Mouse (Mus musculus) Patski (cell line): ENCODE measurements around the gene Tgfb2. TPM values are rescaled to one million over a fixed set of nuclear protein-coding genes. Genes with fewer than 3 reads are reported as not detected.
A peak's percentile ranks its signal among the peaks of the same experiment; 100 is the strongest.

ENCODE experiments used
- ATAC-seq: fragments of 100-300 bp; one replicate; pipeline ENCODE4 v1.8.0; 2021
- CTCF ChIA-PET: fragments of 350-600 bp; sonication (Branson Sonifier 250); formaldehyde crosslinking; loops from one replicate; lab custom pipeline; 2022; ENCODE audit warnings: inconsistent platforms; lab: Charles Lee
- POLR2A ChIA-PET: fragments of 350-600 bp; sonication (Branson Sonifier 250); formaldehyde crosslinking; loops from one replicate; lab custom pipeline; 2022; ENCODE audit warnings: antibody characterized with exemption, inconsistent platforms; lab: Charles Lee
- DNase-seq: peaks from one replicate; pipeline ENCODE4 v3.0.0-alpha.2; 2011; ENCODE audit warnings: low read depth, low spot score
- H3K27me3 ChIP-seq: fragments of 371-371 bp; one replicate; pipeline ENCODE4 v1.5.1; 2021
- CTCF ChIP-seq: fragments of 100-300 bp; IDR thresholded peaks from one replicate; pipeline ENCODE4 v1.5.1; 2021
- in situ Hi-C: fragments of 300-500 bp; cut with MboI; formaldehyde crosslinking; loops from 3 replicates; pipeline ENCODE4 v1.11.1; 2018; ENCODE audit warnings: low pct_unique_long_range_greater_than_20kb, mixed read lengths
- polyA plus RNA-seq: library from polyadenylated mRNA; unstranded; gene quantifications from one replicate; pipeline ENCODE4 v1.2.3, GENCODE M21; 2021

Gene Tgfb2
- polyA plus RNA-seq, 1 experiment from 2014 or later, result 35.3 TPM

DNA sequence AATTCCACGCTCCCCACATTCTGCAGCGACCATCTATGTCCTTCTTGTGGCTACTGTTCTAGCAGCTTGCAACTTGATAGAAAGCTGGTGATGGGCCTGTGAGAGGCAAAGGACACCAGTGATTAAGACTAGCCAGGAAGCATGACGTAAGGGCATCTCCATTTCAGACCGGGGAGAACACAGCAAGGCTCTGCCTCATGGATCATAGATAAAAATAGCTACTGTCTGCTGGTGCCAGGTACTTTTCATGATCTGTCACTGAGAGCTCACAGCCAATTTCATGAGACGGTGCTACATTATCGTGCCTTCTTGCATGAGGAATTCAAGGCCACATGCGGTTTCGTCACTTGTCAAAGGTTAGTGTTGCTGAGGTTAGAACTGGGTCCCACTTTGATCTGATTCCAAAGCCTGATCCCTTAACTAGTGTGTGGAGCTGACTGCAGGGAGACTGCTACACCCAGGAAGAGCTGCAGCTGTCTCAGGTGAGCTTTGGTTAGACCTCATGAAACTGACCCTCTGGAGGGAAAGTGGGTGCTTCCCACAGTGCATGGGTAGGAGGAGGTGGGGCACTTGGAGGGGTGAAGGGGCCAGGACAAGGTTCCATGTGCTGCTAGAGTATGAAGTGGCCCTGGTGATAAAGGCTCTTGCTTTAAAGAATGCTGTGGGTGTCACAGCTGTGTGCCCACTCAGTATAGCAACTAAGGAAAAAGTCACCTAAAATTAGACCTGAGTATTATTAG lies 118.6 kb downstream of the Tgfb2 start:
- CTCF ChIA-PET, result interaction anchor here (1.0 kb wide), 1 partner anchor 17 kb away, joined by 3 read pairs; no protein-coding TSS in a partner anchor
- peak; percentile 8 for TF ChIP-seq CTCF
- peak; percentile 85 for DNase-seq
- H3K27me3 ChIP-seq, result no peaks in the 10 kb centered on the region
- POLR2A ChIA-PET, result no interaction called here
- peak; percentile 88 for ATAC-seq
- in situ Hi-C loops, result loop anchor here (5.0 kb wide), 1 partner anchor 85 kb away; no protein-coding TSS in a partner anchor

DNA sequence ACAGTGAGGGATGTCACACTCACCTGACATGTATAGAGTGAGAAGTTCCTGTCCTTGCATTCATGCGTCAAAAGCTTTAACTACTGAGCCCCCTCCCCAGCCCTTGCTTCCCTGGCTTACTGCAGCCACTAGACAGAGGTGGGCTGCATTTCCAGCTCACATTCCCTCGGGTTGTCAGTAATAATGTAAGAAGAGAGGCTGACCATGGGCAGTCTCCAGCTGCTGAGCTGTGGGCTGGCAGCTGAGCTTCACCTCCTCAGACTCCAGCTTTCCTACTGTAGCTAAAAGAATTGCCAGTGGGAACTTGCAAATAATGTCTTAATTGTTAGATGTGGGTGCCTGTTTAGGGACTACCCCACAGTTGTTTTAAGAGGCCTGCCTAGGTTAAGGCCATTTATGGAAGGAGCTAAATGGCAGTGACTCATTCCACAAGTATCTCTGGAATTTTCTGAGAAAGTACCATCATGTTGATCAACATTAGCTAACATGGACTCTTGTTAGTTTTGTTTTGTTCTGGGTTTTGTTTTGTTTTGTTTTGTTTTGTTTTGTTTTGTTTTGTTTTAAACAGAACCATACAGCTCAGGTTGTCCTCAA lies 120.1 kb downstream of the Tgfb2 start:
- no peak for TF ChIP-seq CTCF
- H3K27me3 ChIP-seq, result no peaks in the 10 kb centered on the region
- DNase-seq (no peak), ATAC-seq (no peak)
- CTCF ChIA-PET, result interaction anchor here (1.2 kb wide), 1 partner anchor 24 kb away, joined by 3 read pairs; no protein-coding TSS in a partner anchor
- in situ Hi-C loops, result loop anchor here (5.0 kb wide), 1 partner anchor 87 kb away; no protein-coding TSS in a partner anchor
- POLR2A ChIA-PET, result no interaction called here

DNA sequence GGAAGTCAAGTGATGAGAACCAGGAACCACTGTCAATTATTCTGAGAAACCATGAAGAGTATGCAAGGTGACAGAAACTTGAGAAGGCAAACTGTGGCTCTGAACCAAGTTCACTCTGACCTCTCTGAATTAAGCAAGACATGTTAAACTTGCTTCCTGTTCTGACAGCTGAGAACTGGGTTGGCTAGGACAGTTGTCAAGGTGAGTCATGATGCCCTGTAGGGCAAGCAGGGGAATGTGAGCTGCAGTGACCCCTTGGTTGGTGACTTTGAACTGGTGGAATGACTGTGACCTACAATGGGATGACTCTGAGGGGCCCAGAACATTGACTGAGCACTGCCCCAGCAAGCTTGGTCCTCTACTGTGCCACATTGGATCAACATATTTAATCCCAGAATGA lies 121.9 kb downstream of the Tgfb2 start:
- POLR2A ChIA-PET, result no interaction called here
- in situ Hi-C loops, result no loop called here
- H3K27me3 ChIP-seq, result no peaks in the 10 kb centered on the region
- TF ChIP-seq CTCF, result no peak
- DNase-seq, result no peak
- ATAC-seq, result no peak
- CTCF ChIA-PET, result interaction anchor here (0.9 to 1.6 kb wide), 4 partner anchors 12 to 27 kb away, joined by 3 to 5 read pairs (median 4); no protein-coding TSS in a partner anchor

DNA sequence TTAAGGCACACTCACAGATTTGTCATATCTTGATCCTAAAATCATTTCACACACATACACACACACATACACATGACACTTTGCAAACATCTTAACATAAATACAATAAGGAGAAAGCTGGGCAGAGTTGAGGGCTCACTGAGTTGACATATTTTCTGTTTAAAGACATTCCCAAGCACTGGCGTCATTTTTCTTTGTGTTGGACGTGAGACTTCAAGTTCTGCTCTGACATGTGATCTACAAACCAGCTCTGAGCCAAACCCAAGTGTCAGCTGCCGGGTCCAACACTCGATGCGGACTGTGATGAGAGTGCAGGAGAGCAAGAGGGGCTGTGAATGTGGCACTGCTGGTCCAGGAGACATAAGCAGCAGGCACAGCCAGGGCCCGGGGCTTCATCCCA lies 123.7 kb downstream of the Tgfb2 start:
- ChIA-PET POLR2A (no interaction called here), CTCF (interaction anchor here (1.2 to 1.6 kb wide), 2 partner anchors 22 to 29 kb away, joined by 3 to 5 read pairs; no protein-coding TSS in a partner anchor)
- no peak for TF ChIP-seq CTCF
- no peak for ATAC-seq
- no peaks in the 10 kb centered on the region for H3K27me3 ChIP-seq
- in situ Hi-C loops, result no loop called here
- DNase-seq, result no peak

DNA sequence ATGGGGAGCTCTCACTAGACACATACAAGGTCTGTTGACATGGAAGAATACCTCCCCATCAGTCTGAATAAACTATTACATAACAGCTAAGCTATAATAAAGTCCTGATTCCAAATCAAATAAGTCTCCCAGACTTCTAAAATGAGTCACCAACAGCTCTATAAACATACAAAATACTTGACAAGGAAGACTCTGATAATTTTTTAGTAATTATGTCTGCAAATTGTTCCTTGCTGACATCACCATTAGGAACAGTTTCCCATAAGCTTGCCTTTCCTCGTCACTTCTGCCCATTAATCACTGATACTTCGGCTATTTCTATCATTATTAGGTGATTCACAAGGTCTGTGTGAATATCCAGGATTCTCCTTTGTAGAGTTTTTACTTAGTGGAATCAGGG lies 124.1 kb downstream of the Tgfb2 start:
- in situ Hi-C loops, result no loop called here
- ATAC-seq, result no peak
- H3K27me3 ChIP-seq, result no peaks in the 10 kb centered on the region
- POLR2A ChIA-PET, result no interaction called here
- no peak for DNase-seq
- no peak for TF ChIP-seq CTCF
- CTCF ChIA-PET, result interaction anchor here (1.2 kb wide), 1 partner anchor 22 kb away, joined by 3 read pairs; no protein-coding TSS in a partner anchor

DNA sequence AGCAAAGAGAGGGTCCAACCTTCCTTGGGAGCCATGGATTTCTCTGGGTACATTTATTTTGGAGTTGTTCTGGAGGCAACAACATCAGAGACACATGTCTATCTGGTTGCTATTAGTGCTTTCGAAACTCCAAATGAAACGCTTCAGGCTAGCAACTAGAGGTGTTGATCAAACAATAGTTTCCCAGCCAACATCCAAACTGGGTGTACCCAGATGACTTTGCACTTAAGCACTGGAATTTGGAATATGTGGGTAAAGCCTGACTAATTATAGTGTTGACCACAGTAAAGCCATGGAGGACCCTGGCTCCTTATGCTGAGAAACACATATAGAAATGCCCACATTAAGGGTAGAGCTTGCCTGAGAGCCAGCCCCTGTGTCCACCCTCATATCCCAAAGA lies 124.7 kb downstream of the Tgfb2 start:
- no peaks in the 10 kb centered on the region for H3K27me3 ChIP-seq
- peak; percentile 51 for ATAC-seq
- no peak for DNase-seq
- no peak for TF ChIP-seq CTCF
- CTCF ChIA-PET, result no interaction called here
- in situ Hi-C loops, result no loop called here
- POLR2A ChIA-PET, result no interaction called here

DNA sequence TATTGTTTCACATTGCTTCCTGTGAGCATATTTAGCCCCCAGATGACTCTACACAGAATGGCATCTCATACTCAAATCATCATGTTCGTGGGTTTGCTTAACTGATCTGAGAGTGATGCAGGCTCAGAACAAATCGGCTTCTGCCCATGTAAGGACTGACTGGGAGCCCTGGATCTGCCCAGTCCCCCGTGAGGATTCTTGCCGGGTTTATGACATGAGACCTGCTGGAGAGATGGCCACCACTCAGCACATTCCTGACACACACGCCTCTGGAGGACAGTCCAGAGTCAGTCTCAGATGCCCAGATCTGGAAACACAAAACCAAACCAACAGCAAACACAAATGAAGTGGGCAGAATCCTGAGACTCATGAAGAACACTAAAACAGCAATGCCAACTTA lies 128.5 kb downstream of the Tgfb2 start:
- no peak for TF ChIP-seq CTCF
- ChIA-PET POLR2A (interaction anchor here (0.9 kb wide), 1 partner anchor 10 kb away, joined by 5 read pairs; no protein-coding TSS in a partner anchor), CTCF (no interaction called here)
- H3K27me3 ChIP-seq, result no peaks in the 10 kb centered on the region
- ATAC-seq (no peak), DNase-seq (no peak)
- in situ Hi-C loops, result no loop called here

DNA sequence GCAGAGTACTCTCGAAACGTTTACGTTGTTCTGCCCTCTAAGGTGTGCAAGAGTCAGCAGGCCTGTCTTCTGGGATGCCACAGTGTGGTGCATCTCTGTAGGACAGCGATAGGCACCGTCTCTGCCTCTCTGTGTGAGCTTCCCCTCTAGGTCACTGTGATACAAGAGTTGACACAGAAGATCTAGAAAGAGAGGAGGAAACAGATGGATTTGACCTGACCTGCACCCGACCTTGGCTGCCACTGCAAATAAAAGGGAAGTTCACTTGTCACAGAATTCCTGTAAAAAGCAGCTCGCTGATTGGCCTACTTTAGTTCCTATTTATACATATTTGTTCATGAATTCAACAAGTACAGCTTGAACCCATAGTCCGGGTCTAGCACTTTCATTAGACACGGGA lies 130.2 kb downstream of the Tgfb2 start:
- in situ Hi-C loops, result no loop called here
- ATAC-seq (no peak), DNase-seq (no peak)
- H3K27me3 ChIP-seq, result no peaks in the 10 kb centered on the region
- POLR2A ChIA-PET, result no interaction called here
- CTCF ChIA-PET, result no interaction called here
- TF ChIP-seq CTCF, result no peak

DNA sequence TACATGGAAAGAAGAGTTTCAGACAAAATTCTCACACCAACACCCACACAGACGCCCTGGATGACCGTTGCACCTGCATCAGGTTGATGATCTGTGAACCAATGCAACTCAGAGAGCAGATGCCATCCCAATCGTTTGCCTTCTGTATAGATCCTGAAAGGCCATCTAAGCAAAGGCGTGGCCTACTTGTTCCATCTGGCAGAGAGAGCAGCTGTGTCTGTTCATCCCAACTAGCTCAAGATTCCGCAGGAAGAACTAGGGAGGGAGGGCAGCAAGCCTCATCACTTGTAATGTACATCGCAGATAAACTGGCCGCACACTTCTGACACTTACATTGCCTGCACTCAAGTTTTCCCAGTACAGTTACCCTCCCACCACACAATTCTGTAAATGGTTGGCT lies 130.7 kb downstream of the Tgfb2 start:
- ChIA-PET POLR2A (no interaction called here), CTCF (no interaction called here)
- ATAC-seq (no peak), DNase-seq (no peak)
- in situ Hi-C loops, result no loop called here
- no peaks in the 10 kb centered on the region for H3K27me3 ChIP-seq
- no peak for TF ChIP-seq CTCF

Other genes with a start within 250 kb of the Tgfb2 start
- gene Rrp15, start 43.4 kb upstream of the Tgfb2 start, polyA plus RNA-seq, result 48.7 TPM